Mouse (Mus musculus): ENCODE results near the gene Evi2b. TPM values are rescaled to one million over a fixed set of nuclear protein-coding genes. Genes with fewer than 3 reads are reported as not detected.
A peak's percentile ranks its signal among the peaks of the same experiment; 100 is the strongest.

The Evi2b gene
- polyA plus RNA-seq, 1 experiment from 2014 or later: 0.39 TPM

GRCm38 (mm10) chr11:79529736-79530135 lies 6.2 kb upstream of the Evi2b start:
- no peaks in the 10 kb centered on the region for H3K27me3 ChIP-seq (ENCODE audit: control insufficient read depth, insufficient read depth, low read length)
- H3K9me3 ChIP-seq (ENCODE audit: control insufficient read depth, low read length): no peaks in the 10 kb centered on the region
- H3K4me1 ChIP-seq (ENCODE audit: control insufficient read depth in 2 of 2, insufficient read depth in 2 of 2, low read length in 2 of 2): peaks cover 18 to 27% of the 10 kb centered on the region in 2 experiments
- no peak for ATAC-seq (ENCODE audit: insufficient number of reproducible peaks, insufficient read depth, low FRiP score, low read depth)
- 98% methylated on average over 2 of the region's 2 CpGs for WGBS
- H3K36me3 ChIP-seq (ENCODE audit: control insufficient read depth, insufficient read depth, low read length): peaks cover 15% of the 10 kb centered on the region
- no peak overlapping the region for H3K4me3 ChIP-seq (ENCODE audit: control insufficient read depth in 1 of 2, insufficient read depth in 1 of 2, low read depth in 1 of 2, low read length in 2 of 2)
- H3K9ac ChIP-seq (ENCODE audit: low read length): no peak overlapping the region
- no peak overlapping the region for H3K4me2 ChIP-seq (ENCODE audit: low read length)
- no peak overlapping the region for H3K27ac ChIP-seq (replicated peaks in 1 of 2; ENCODE audit: control insufficient read depth in 1 of 2, insufficient read depth in 1 of 2, low read depth in 2 of 2, low read length in 2 of 2)

GRCm38 (mm10) chr11:79529226-79529625 lies 5.7 kb upstream of the Evi2b start:
- H3K4me1 ChIP-seq (ENCODE audit: control insufficient read depth in 2 of 2, insufficient read depth in 2 of 2, low read length in 2 of 2): peaks cover 17 to 22% of the 10 kb centered on the region in 2 experiments
- H3K36me3 ChIP-seq (ENCODE audit: control insufficient read depth, insufficient read depth, low read length): peaks cover 16% of the 10 kb centered on the region
- H3K4me2 ChIP-seq (ENCODE audit: low read length): no peak overlapping the region
- no peak overlapping the region for H3K4me3 ChIP-seq (ENCODE audit: control insufficient read depth in 1 of 2, insufficient read depth in 1 of 2, low read depth in 1 of 2, low read length in 2 of 2)
- H3K27me3 ChIP-seq (ENCODE audit: control insufficient read depth, insufficient read depth, low read length): no peaks in the 10 kb centered on the region
- H3K9me3 ChIP-seq (ENCODE audit: control insufficient read depth, low read length): no peaks in the 10 kb centered on the region
- no peak for ATAC-seq (ENCODE audit: insufficient number of reproducible peaks, insufficient read depth, low FRiP score, low read depth)
- no peak overlapping the region for H3K27ac ChIP-seq (replicated peaks in 1 of 2; ENCODE audit: control insufficient read depth in 1 of 2, insufficient read depth in 1 of 2, low read depth in 2 of 2, low read length in 2 of 2)
- WGBS: 94% methylated on average over 6 of the region's 6 CpGs
- no peak overlapping the region for H3K9ac ChIP-seq (ENCODE audit: low read length)

- Histone ChIP-seq H3K27ac (replicated peaks in 1 of 2; ENCODE audit: control insufficient read depth in 1 of 2, insufficient read depth in 1 of 2, low read depth in 2 of 2, low read length in 2 of 2) (no peak overlapping the region), H3K4me2 (ENCODE audit: low read length) (no peak overlapping the region), H3K36me3 (ENCODE audit: control insufficient read depth, insufficient read depth, low read length) (peaks cover 19% of the 10 kb centered on the region), H3K4me1 (ENCODE audit: control insufficient read depth in 2 of 2, insufficient read depth in 2 of 2, low read length in 2 of 2) (peaks cover 12 to 15% of the 10 kb centered on the region in 2 experiments), H3K27me3 (ENCODE audit: control insufficient read depth, insufficient read depth, low read length) (no peaks in the 10 kb centered on the region), H3K4me3 (ENCODE audit: control insufficient read depth in 1 of 2, insufficient read depth in 1 of 2, low read depth in 1 of 2, low read length in 2 of 2) (no peak overlapping the region), H3K9me3 (ENCODE audit: control insufficient read depth, low read length) (no peaks in the 10 kb centered on the region), H3K9ac (ENCODE audit: low read length) (no peak overlapping the region)
- WGBS: 96% methylated on average over 3 of the region's 3 CpGs
- no peak for ATAC-seq (ENCODE audit: insufficient number of reproducible peaks, insufficient read depth, low FRiP score, low read depth)
Measured at GRCm38 (mm10) chr11:79528601-79529000, 5.0 kb upstream of the Evi2b start.

- Histone ChIP-seq H3K4me3 (ENCODE audit: control insufficient read depth in 1 of 2, insufficient read depth in 1 of 2, low read depth in 1 of 2, low read length in 2 of 2) (no peak overlapping the region), H3K27ac (replicated peaks in 1 of 2; ENCODE audit: control insufficient read depth in 1 of 2, insufficient read depth in 1 of 2, low read depth in 2 of 2, low read length in 2 of 2) (no peak overlapping the region), H3K4me1 (ENCODE audit: control insufficient read depth in 2 of 2, insufficient read depth in 2 of 2, low read length in 2 of 2) (peaks cover 6 to 10% of the 10 kb centered on the region in 2 experiments; a peak in 3 of 4 replicates), H3K27me3 (ENCODE audit: control insufficient read depth, insufficient read depth, low read length) (no peaks in the 10 kb centered on the region), H3K9me3 (ENCODE audit: control insufficient read depth, low read length) (no peaks in the 10 kb centered on the region), H3K4me2 (ENCODE audit: low read length) (no peak overlapping the region), H3K9ac (ENCODE audit: low read length) (no peak overlapping the region), H3K36me3 (ENCODE audit: control insufficient read depth, insufficient read depth, low read length) (peaks cover 19% of the 10 kb centered on the region)
- WGBS: 64% methylated on average over 5 of the region's 5 CpGs
- ATAC-seq (ENCODE audit: insufficient number of reproducible peaks, insufficient read depth, low FRiP score, low read depth): no peak
Measured at GRCm38 (mm10) chr11:79527739-79528384, 4.3 kb upstream of the Evi2b start.

GRCm38 (mm10) chr11:79527015-79527738 lies 3.6 kb upstream of the Evi2b start:
- H3K4me2 ChIP-seq (ENCODE audit: low read length): no peak overlapping the region
- peaks cover 6 to 10% of the 10 kb centered on the region in 2 experiments; a peak in 3 of 4 replicates for H3K4me1 ChIP-seq (ENCODE audit: control insufficient read depth in 2 of 2, insufficient read depth in 2 of 2, low read length in 2 of 2)
- H3K27ac ChIP-seq (replicated peaks in 1 of 2; ENCODE audit: control insufficient read depth in 1 of 2, insufficient read depth in 1 of 2, low read depth in 2 of 2, low read length in 2 of 2): 0 out of 4 replicates have a peak overlapping the region, but pooled peaks of 1 of the 2 experiments have one; percentile 43
- no peaks in the 10 kb centered on the region for H3K9me3 ChIP-seq (ENCODE audit: control insufficient read depth, low read length)
- 49% methylated on average over 15 of the region's 15 CpGs for WGBS
- no peaks in the 10 kb centered on the region for H3K27me3 ChIP-seq (ENCODE audit: control insufficient read depth, insufficient read depth, low read length)
- H3K36me3 ChIP-seq (ENCODE audit: control insufficient read depth, insufficient read depth, low read length): peaks cover 19% of the 10 kb centered on the region
- no peak overlapping the region for H3K4me3 ChIP-seq (ENCODE audit: control insufficient read depth in 1 of 2, insufficient read depth in 1 of 2, low read depth in 1 of 2, low read length in 2 of 2)
- H3K9ac ChIP-seq (ENCODE audit: low read length): no peak overlapping the region
- no peak for ATAC-seq (ENCODE audit: insufficient number of reproducible peaks, insufficient read depth, low FRiP score, low read depth)

- Histone ChIP-seq H3K4me3 (ENCODE audit: control insufficient read depth in 1 of 2, insufficient read depth in 1 of 2, low read depth in 1 of 2, low read length in 2 of 2) (no peak overlapping the region), H3K9me3 (ENCODE audit: control insufficient read depth, low read length) (no peaks in the 10 kb centered on the region), H3K27ac (replicated peaks in 1 of 2; ENCODE audit: control insufficient read depth in 1 of 2, insufficient read depth in 1 of 2, low read depth in 2 of 2, low read length in 2 of 2) (no peak overlapping the region), H3K4me2 (ENCODE audit: low read length) (no peak overlapping the region), H3K36me3 (ENCODE audit: control insufficient read depth, insufficient read depth, low read length) (peaks cover 19% of the 10 kb centered on the region), H3K27me3 (ENCODE audit: control insufficient read depth, insufficient read depth, low read length) (no peaks in the 10 kb centered on the region), H3K9ac (ENCODE audit: low read length) (no peak overlapping the region), H3K4me1 (ENCODE audit: control insufficient read depth in 2 of 2, insufficient read depth in 2 of 2, low read length in 2 of 2) (peaks cover 6 to 10% of the 10 kb centered on the region in 2 experiments; a peak in 3 of 4 replicates)
- ATAC-seq (ENCODE audit: insufficient number of reproducible peaks, insufficient read depth, low FRiP score, low read depth): no peak
- 75% methylated on average over 3 of the region's 3 CpGs for WGBS
Measured at GRCm38 (mm10) chr11:79526549-79526948, 3.0 kb upstream of the Evi2b start.

GRCm38 (mm10) chr11:79524310-79524575 lies 681 bp upstream of the Evi2b start:
- no peak for ATAC-seq (ENCODE audit: insufficient number of reproducible peaks, insufficient read depth, low FRiP score, low read depth)
- WGBS: 90% methylated on average over 1 of the region's 1 CpGs

More at GRCm38 (mm10) chr11:79524310-79524575, 681 bp upstream of the Evi2b start:
- Histone ChIP-seq H3K4me2 (ENCODE audit: low read length) (no peak overlapping the region), H3K4me1 (ENCODE audit: control insufficient read depth in 2 of 2, insufficient read depth in 2 of 2, low read length in 2 of 2) (peaks cover 6 to 10% of the 10 kb centered on the region in 2 experiments; a peak in 3 of 4 replicates), H3K27me3 (ENCODE audit: control insufficient read depth, insufficient read depth, low read length) (no peaks in the 10 kb centered on the region), H3K4me3 (ENCODE audit: control insufficient read depth in 1 of 2, insufficient read depth in 1 of 2, low read depth in 1 of 2, low read length in 2 of 2) (no peak overlapping the region), H3K9ac (ENCODE audit: low read length) (no peak overlapping the region), H3K27ac (replicated peaks in 1 of 2; ENCODE audit: control insufficient read depth in 1 of 2, insufficient read depth in 1 of 2, low read depth in 2 of 2, low read length in 2 of 2) (no peak overlapping the region), H3K36me3 (ENCODE audit: control insufficient read depth, insufficient read depth, low read length) (peaks cover 10% of the 10 kb centered on the region), H3K9me3 (ENCODE audit: control insufficient read depth, low read length) (no peaks in the 10 kb centered on the region)
